Mouse (Mus musculus): ENCODE results near the gene Kptn.

The Kptn gene

DNA sequence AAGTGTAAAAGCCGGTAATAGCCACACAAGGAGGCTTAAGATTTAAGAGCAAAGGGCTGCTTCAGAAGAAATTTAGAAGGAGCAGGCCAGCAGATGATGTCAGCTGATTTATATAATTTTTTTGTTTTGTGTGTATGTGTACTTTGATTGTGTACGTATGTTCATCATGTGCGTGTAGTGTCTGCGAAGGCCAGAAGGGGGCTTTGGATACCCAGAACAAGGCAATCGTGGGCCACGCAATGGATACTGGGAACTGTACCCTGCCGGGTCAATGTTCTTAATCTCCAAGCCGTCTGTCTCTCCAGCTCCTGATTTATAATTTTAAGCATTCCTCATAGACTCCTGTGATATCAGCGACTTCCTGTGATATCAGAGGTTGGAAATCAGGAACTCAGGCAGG lies 41.6 kb downstream of the Kptn start:
- in situ Hi-C loops (cut with MseI, MboI) = no loop called here

DNA sequence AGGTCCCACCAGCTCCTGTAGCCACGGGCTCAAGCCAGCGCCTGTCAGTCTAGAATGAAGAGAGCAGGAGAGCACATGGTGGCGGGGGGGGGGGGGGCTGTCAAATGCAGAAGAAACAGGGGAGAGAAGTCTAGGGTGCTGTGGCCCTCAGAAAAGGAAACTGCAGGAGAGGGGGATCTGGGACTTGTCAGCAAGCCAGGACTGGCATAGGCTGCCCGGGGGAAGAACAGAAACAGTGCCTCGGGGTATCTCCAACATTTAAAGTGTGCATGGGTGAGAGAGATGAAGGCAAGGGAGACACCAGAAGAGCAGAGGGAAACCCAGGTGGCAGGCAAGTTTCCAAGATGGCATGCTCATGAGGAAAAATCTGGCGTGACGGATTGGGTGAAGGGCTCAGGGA lies 42.3 kb downstream of the Kptn start:
- in situ Hi-C loops (cut with MseI, MboI) = no loop called here

DNA sequence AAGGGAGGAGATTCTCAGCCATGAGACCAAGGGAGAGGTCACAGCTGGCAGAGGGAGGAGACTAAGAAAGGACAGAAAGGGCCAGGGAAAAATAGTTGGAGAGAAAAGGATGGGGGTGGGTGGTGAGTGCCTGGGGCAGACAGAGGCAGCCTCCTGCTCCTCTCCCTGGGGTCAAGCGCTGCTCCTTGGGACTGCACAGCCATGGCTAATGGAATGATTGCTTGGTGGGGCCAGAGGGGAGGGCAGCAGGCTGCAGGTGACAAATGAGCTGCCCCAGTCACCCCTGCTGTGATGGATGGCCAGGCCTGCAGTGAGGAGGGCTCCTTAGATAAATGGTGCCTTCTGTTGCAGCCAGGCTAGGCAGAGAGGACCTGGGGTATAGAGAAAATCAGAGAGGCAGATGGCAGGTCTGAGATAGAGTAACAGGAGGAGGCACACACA lies 52.5 kb downstream of the Kptn start:
- in situ Hi-C loops (cut with MseI, MboI) = no loop called here

DNA sequence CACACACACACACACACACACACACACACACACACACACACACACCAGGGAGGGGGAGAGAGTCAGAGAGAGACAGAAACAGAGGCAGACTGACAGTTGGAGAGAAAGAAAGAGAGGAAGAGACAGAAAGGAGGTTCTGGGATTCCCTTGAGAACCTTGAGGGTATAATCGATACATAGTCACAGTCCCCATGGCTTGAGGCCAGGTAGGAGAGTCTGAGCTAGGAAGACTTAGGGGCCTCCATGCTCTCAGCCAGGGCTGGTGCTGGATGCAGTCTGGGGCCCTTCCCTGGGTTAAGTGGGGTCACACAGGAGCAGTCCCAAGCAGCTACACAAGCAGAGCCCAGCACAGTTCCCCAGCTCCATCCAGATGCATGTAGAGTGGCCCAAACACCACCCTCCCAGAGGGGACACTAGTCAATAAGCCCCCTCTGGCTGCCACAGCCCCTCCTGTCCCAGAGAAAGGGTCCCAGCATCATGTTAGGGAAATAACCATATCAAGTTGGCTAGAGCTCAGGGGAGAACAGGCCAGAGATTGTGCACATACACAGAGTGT lies 53.0 kb downstream of the Kptn start:
- in situ Hi-C loops (cut with MseI, MboI) = no loop called here

DNA sequence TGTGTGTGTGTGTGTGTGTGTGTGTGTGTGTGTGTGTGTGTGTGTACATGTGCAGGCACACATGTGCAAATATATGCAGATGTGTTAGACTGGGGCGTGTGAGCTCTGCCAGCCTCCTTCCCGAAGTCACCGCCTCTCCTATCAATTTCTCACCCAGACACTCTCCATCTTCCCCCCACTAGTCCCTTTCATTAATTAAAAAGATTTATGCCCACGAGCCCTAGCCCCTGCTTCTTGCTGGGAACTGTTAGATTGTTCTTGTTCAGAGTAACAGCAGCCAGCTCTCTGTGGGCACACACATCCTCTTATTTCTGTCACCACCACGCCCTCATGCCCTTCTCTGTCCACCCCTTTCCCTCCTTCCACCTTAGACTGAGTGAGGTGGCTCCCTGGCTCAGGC lies 53.5 kb downstream of the Kptn start:
- in situ Hi-C loops (cut with MseI, MboI) = no loop called here

DNA sequence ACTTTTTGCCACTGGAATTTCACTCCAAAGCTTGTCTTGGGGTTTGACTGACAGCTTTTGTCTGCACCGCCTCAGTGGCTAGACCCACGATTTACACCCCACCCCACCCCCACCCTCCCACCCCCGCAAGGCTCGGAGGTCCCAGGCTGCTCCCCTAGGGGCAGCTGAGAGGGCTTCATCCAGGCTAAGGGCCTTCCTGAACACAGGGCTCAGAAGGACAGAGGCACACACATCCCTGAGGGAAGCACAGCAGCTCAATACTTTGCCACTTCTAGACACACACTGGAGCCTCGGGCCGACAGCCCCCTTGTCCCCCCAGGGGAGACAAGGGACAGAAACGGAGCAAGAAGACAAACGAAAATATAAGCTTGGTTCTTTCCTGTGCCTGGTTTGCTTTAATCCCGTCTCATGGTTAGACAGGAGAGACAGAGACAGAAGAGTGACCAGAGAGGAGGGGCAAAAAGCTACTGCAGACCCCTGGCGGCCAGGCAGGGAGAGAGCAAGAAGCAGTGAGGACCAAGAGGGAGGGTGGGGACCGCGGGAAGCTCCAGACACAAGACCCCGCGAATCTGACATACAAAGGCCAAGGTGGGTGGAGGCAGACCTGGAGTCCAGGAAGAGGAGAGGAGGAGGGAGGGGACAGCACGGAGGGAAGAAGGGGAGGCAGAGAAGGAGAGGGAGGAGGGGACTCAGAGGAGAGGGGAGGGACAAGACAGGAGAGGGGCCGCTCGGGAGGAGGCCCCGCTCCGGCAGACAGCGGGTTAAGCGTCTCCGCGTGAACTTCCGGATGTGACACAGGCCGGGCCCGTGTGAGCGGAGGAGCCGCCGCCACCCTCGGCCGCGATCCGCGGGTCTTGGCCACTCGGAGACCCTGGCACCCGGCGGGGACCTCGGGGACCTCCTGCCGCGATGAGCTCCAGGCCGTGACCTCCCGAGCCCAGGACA lies 55.2 kb downstream of the Kptn start, which contains the start of gene Meis3:
TSS of gene Meis3 (plus strand) at position 494 of the 945 bp plus-strand sequence.
- in situ Hi-C loops (cut with MseI, MboI) = no loop called here

DNA sequence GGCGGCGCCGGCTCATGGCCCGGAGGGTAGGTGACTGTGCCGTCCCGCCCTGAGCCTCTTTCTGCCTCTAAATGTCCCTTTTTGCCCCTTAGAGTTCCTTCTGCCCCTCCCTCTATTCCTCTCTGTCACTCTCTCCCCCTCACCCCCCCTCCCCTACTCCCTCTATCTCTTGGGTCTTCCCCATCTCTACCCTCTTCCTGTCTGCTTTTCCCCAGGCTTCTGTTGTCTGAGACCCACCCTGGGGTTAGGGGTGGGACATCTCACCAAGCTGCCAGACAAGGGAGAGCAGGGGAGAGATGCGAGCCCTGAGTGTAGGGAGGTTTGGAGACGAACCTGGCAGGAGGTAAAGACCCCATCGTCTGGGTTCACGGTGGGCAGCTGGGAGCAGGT lies 55.8 kb downstream of the Kptn start:
- in situ Hi-C loops (cut with MseI, MboI) = no loop called here
